Mouse (Mus musculus): ENCODE results near the gene Csf1. TPM values are rescaled to one million over a fixed set of nuclear protein-coding genes. Genes with fewer than 3 reads are reported as not detected.
A peak's percentile ranks its signal among the peaks of the same experiment; 100 is the strongest.
"Not testable (repeated sequence)": the region's sequence is repeated elsewhere in the genome, so short reads cannot be mapped to it uniquely, and the experiment has no call there.

The Csf1 gene
- polyA plus RNA-seq, 1 experiment from 2014 or later: 10.7 TPM

- Histone ChIP-seq H3K27me3 (ENCODE audit: control insufficient read depth, insufficient read depth, low read length) (no peaks in the 10 kb centered on the region), H3K9me3 (replicated peaks; ENCODE audit: control insufficient read depth, low read length) (no peaks in the 10 kb centered on the region), H3K27ac (ENCODE audit: low read depth, low read length) (peak overlapping the region; percentile 62; the same call in 1 of the 2 replicates), H3K4me1 (ENCODE audit: control insufficient read depth, insufficient read depth, low read length) (peaks cover 43% of the 10 kb centered on the region), H3K4me3 (ENCODE audit: low read depth, low read length) (no peak overlapping the region), H3K36me3 (ENCODE audit: control insufficient read depth, insufficient read depth, low read length) (peaks cover 3% of the 10 kb centered on the region; the same call in 1 of the 2 replicates), H3K4me2 (no peak overlapping the region), H3K9ac (ENCODE audit: low read depth, low read length) (no peak overlapping the region)
- 72% methylated on average over 3 of the region's 3 CpGs for WGBS (ENCODE audit: insufficient replicate concordance)
- ATAC-seq (replicated peaks; ENCODE audit: insufficient number of reproducible peaks, low FRiP score, low TSS enrichment): no peak
These were observed 20.8 kb downstream of the Csf1 start for GRCm38 (mm10) chr3:107739456-107739855.

GRCm38 (mm10) chr3:107738620-107739019 lies 21.6 kb downstream of the Csf1 start:
- Histone ChIP-seq H3K4me2 (no peak overlapping the region), H3K9ac (ENCODE audit: low read depth, low read length) (no peak overlapping the region), H3K36me3 (ENCODE audit: control insufficient read depth, insufficient read depth, low read length) (peaks cover 3% of the 10 kb centered on the region; the same call in 1 of the 2 replicates), H3K4me3 (ENCODE audit: low read depth, low read length) (no peak overlapping the region), H3K4me1 (ENCODE audit: control insufficient read depth, insufficient read depth, low read length) (peaks cover 40% of the 10 kb centered on the region), H3K27me3 (ENCODE audit: control insufficient read depth, insufficient read depth, low read length) (no peaks in the 10 kb centered on the region), H3K9me3 (replicated peaks; ENCODE audit: control insufficient read depth, low read length) (no peaks in the 10 kb centered on the region), H3K27ac (ENCODE audit: low read depth, low read length) (no peak overlapping the region)
- WGBS (ENCODE audit: insufficient replicate concordance): 77% methylated on average over 1 of the region's 1 CpGs
- no peak for ATAC-seq (replicated peaks; ENCODE audit: insufficient number of reproducible peaks, low FRiP score, low TSS enrichment)

GRCm38 (mm10) chr3:107737609-107738190 lies 22.6 kb downstream of the Csf1 start:
- H3K36me3 ChIP-seq (ENCODE audit: control insufficient read depth, insufficient read depth, low read length): peaks cover 3% of the 10 kb centered on the region; the same call in 1 of the 2 replicates
- no peak overlapping the region for H3K27ac ChIP-seq (ENCODE audit: low read depth, low read length)
- ATAC-seq (replicated peaks; ENCODE audit: insufficient number of reproducible peaks, low FRiP score, low TSS enrichment): no peak
- no peak overlapping the region for H3K9ac ChIP-seq (ENCODE audit: low read depth, low read length)
- H3K4me3 ChIP-seq (ENCODE audit: low read depth, low read length): no peak overlapping the region
- 84% methylated on average over 1 of the region's 1 CpGs for WGBS (ENCODE audit: insufficient replicate concordance)
- H3K4me2 ChIP-seq: no peak overlapping the region
- no peaks in the 10 kb centered on the region for H3K27me3 ChIP-seq (ENCODE audit: control insufficient read depth, insufficient read depth, low read length)
- H3K9me3 ChIP-seq (replicated peaks; ENCODE audit: control insufficient read depth, low read length): no peaks in the 10 kb centered on the region
- peaks cover 31% of the 10 kb centered on the region for H3K4me1 ChIP-seq (ENCODE audit: control insufficient read depth, insufficient read depth, low read length)

GRCm38 (mm10) chr3:107735620-107736019 lies 24.6 kb downstream of the Csf1 start:
- not testable (repeated sequence) for H3K4me2 ChIP-seq; H3K36me3 ChIP-seq (ENCODE audit: control insufficient read depth, insufficient read depth, low read length); ATAC-seq (replicated peaks; ENCODE audit: insufficient number of reproducible peaks, low FRiP score, low TSS enrichment); H3K9me3 ChIP-seq (replicated peaks; ENCODE audit: control insufficient read depth, low read length); H3K27me3 ChIP-seq (ENCODE audit: control insufficient read depth, insufficient read depth, low read length); H3K27ac ChIP-seq (ENCODE audit: low read depth, low read length); H3K9ac ChIP-seq (ENCODE audit: low read depth, low read length); H3K4me3 ChIP-seq (ENCODE audit: low read depth, low read length)
- WGBS (ENCODE audit: insufficient replicate concordance): 85% methylated on average over 13 of the region's 13 CpGs
- peaks cover 12% of the 10 kb centered on the region for H3K4me1 ChIP-seq (ENCODE audit: control insufficient read depth, insufficient read depth, low read length)

- Histone ChIP-seq H3K4me2 (no peak overlapping the region), H3K4me1 (ENCODE audit: control insufficient read depth, insufficient read depth, low read length) (no peaks in the 10 kb centered on the region), H3K36me3 (ENCODE audit: control insufficient read depth, insufficient read depth, low read length) (no peaks in the 10 kb centered on the region), H3K9me3 (replicated peaks; ENCODE audit: control insufficient read depth, low read length) (no peaks in the 10 kb centered on the region), H3K9ac (ENCODE audit: low read depth, low read length) (no peak overlapping the region), H3K4me3 (ENCODE audit: low read depth, low read length) (no peak overlapping the region), H3K27me3 (ENCODE audit: control insufficient read depth, insufficient read depth, low read length) (no peaks in the 10 kb centered on the region), H3K27ac (ENCODE audit: low read depth, low read length) (no peak overlapping the region)
- ATAC-seq (replicated peaks; ENCODE audit: insufficient number of reproducible peaks, low FRiP score, low TSS enrichment): no peak
- WGBS (ENCODE audit: insufficient replicate concordance): 83% methylated on average over 1 of the region's 1 CpGs
These were observed 26.9 kb downstream of the Csf1 start for GRCm38 (mm10) chr3:107733329-107733728.

- no peak for ATAC-seq (replicated peaks; ENCODE audit: insufficient number of reproducible peaks, low FRiP score, low TSS enrichment)
- WGBS (ENCODE audit: insufficient replicate concordance): 65% methylated on average over 2 of the region's 2 CpGs
- Histone ChIP-seq H3K9ac (ENCODE audit: low read depth, low read length) (no peak overlapping the region), H3K4me1 (ENCODE audit: control insufficient read depth, insufficient read depth, low read length) (no peaks in the 10 kb centered on the region), H3K36me3 (ENCODE audit: control insufficient read depth, insufficient read depth, low read length) (no peaks in the 10 kb centered on the region), H3K4me3 (ENCODE audit: low read depth, low read length) (no peak overlapping the region), H3K27ac (ENCODE audit: low read depth, low read length) (no peak overlapping the region), H3K4me2 (no peak overlapping the region), H3K9me3 (replicated peaks; ENCODE audit: control insufficient read depth, low read length) (no peaks in the 10 kb centered on the region), H3K27me3 (ENCODE audit: control insufficient read depth, insufficient read depth, low read length) (no peaks in the 10 kb centered on the region)
These were observed 30.0 kb downstream of the Csf1 start for GRCm38 (mm10) chr3:107730236-107730635.

GRCm38 (mm10) chr3:107728509-107728908 lies 31.8 kb downstream of the Csf1 start:
- 62% methylated on average over 1 of the region's 1 CpGs for WGBS (ENCODE audit: insufficient replicate concordance)
- ATAC-seq (replicated peaks; ENCODE audit: insufficient number of reproducible peaks, low FRiP score, low TSS enrichment): no peak
- H3K9me3 ChIP-seq (replicated peaks; ENCODE audit: control insufficient read depth, low read length): no peaks in the 10 kb centered on the region
- H3K27me3 ChIP-seq (ENCODE audit: control insufficient read depth, insufficient read depth, low read length): no peaks in the 10 kb centered on the region
- H3K9ac ChIP-seq (ENCODE audit: low read depth, low read length): no peak overlapping the region
- no peak overlapping the region for H3K4me2 ChIP-seq
- H3K36me3 ChIP-seq (ENCODE audit: control insufficient read depth, insufficient read depth, low read length): no peaks in the 10 kb centered on the region
- no peak overlapping the region for H3K4me3 ChIP-seq (ENCODE audit: low read depth, low read length)
- no peaks in the 10 kb centered on the region for H3K4me1 ChIP-seq (ENCODE audit: control insufficient read depth, insufficient read depth, low read length)
- H3K27ac ChIP-seq (ENCODE audit: low read depth, low read length): no peak overlapping the region

- Histone ChIP-seq H3K4me2 (no peak overlapping the region), H3K9me3 (replicated peaks; ENCODE audit: control insufficient read depth, low read length) (no peaks in the 10 kb centered on the region), H3K27me3 (ENCODE audit: control insufficient read depth, insufficient read depth, low read length) (no peaks in the 10 kb centered on the region), H3K4me1 (ENCODE audit: control insufficient read depth, insufficient read depth, low read length) (no peaks in the 10 kb centered on the region), H3K36me3 (ENCODE audit: control insufficient read depth, insufficient read depth, low read length) (no peaks in the 10 kb centered on the region), H3K9ac (ENCODE audit: low read depth, low read length) (no peak overlapping the region), H3K4me3 (ENCODE audit: low read depth, low read length) (no peak overlapping the region), H3K27ac (ENCODE audit: low read depth, low read length) (no peak overlapping the region)
- WGBS (ENCODE audit: insufficient replicate concordance): 81% methylated on average over 1 of the region's 1 CpGs
- ATAC-seq (replicated peaks; ENCODE audit: insufficient number of reproducible peaks, low FRiP score, low TSS enrichment): no peak
These were observed 44.3 kb downstream of the Csf1 start for GRCm38 (mm10) chr3:107715971-107716370.

- WGBS (ENCODE audit: insufficient replicate concordance): 60% methylated on average over 5 of the region's 5 CpGs
- no peak for ATAC-seq (replicated peaks; ENCODE audit: insufficient number of reproducible peaks, low FRiP score, low TSS enrichment)
- Histone ChIP-seq H3K36me3 (ENCODE audit: control insufficient read depth, insufficient read depth, low read length) (no peaks in the 10 kb centered on the region), H3K27ac (ENCODE audit: low read depth, low read length) (no peak overlapping the region), H3K27me3 (ENCODE audit: control insufficient read depth, insufficient read depth, low read length) (no peaks in the 10 kb centered on the region), H3K9ac (ENCODE audit: low read depth, low read length) (no peak overlapping the region), H3K4me3 (ENCODE audit: low read depth, low read length) (no peak overlapping the region), H3K4me1 (ENCODE audit: control insufficient read depth, insufficient read depth, low read length) (no peaks in the 10 kb centered on the region), H3K9me3 (replicated peaks; ENCODE audit: control insufficient read depth, low read length) (no peaks in the 10 kb centered on the region), H3K4me2 (no peak overlapping the region)
These were observed 45.9 kb downstream of the Csf1 start for GRCm38 (mm10) chr3:107714276-107714933.

Data from heart, embryonic 11.5 days (tissue).